Mouse (Mus musculus): ENCODE measurements around the gene Bri3. TPM values are rescaled to one million over a fixed set of nuclear protein-coding genes. Genes with fewer than 3 reads are reported as not detected.

Bri3 gene
- total and polyA plus RNA-seq, 2 experiments from 2014 or later = 17.6 to 138 TPM

GRCm38 (mm10) chr5:144287267-144287820 lies 43.1 kb downstream of the Bri3 start:
- no peak for ATAC-seq
- WGBS = 89% methylated on average over 3 of the region's 3 CpGs
- no peak for DNase-seq
- no peak overlapping the region for H3K27ac ChIP-seq (ENCODE audit: low read depth, low read length)
- no peak overlapping the region for H3K4me2 ChIP-seq (ENCODE audit: low read depth)
- H3K4me1 ChIP-seq (ENCODE audit: insufficient read depth) = no peaks in the 10 kb centered on the region
- H3K9me3 ChIP-seq (ENCODE audit: low read length) = no peaks in the 10 kb centered on the region
- no peak overlapping the region for H3K9ac ChIP-seq
- H3K27me3 ChIP-seq (ENCODE audit: insufficient read depth, low read length) = no peaks in the 10 kb centered on the region
- no peaks in the 10 kb centered on the region for H3K36me3 ChIP-seq (ENCODE audit: insufficient read depth)
- H3K4me3 ChIP-seq (ENCODE audit: low read depth, low read length) = no peak overlapping the region
- no peak for TF ChIP-seq CTCF (IDR thresholded peaks at IDR 0.05; ENCODE audit: low read depth)

GRCm38 (mm10) chr5:144288391-144288790 lies 44.2 kb downstream of the Bri3 start:
- Histone ChIP-seq H3K4me2 (ENCODE audit: low read depth) (no peak overlapping the region), H3K36me3 (ENCODE audit: insufficient read depth) (no peaks in the 10 kb centered on the region), H3K27me3 (ENCODE audit: insufficient read depth, low read length) (no peaks in the 10 kb centered on the region), H3K4me3 (ENCODE audit: low read depth, low read length) (no peak overlapping the region), H3K9me3 (ENCODE audit: low read length) (no peaks in the 10 kb centered on the region), H3K27ac (ENCODE audit: low read depth, low read length) (no peak overlapping the region), H3K9ac (no peak overlapping the region), H3K4me1 (ENCODE audit: insufficient read depth) (no peaks in the 10 kb centered on the region)
- no peak for ATAC-seq
- DNase-seq = no peak
- WGBS = 86% methylated on average over 9 of the region's 9 CpGs
- no peak for TF ChIP-seq CTCF (IDR thresholded peaks at IDR 0.05; ENCODE audit: low read depth)

GRCm38 (mm10) chr5:144289769-144290440 lies 45.7 kb downstream of the Bri3 start:
- TF ChIP-seq CTCF (IDR thresholded peaks at IDR 0.05; ENCODE audit: low read depth) = no peak
- no peak overlapping the region for H3K9ac ChIP-seq
- peak overlapping the region; percentile 62 for H3K27ac ChIP-seq (ENCODE audit: low read depth, low read length)
- WGBS = 79% methylated on average over 4 of the region's 4 CpGs
- peak; percentile 64 for DNase-seq
- no peaks in the 10 kb centered on the region for H3K9me3 ChIP-seq (ENCODE audit: low read length)
- ATAC-seq = peak; percentile 84
- H3K4me3 ChIP-seq (ENCODE audit: low read depth, low read length) = no peak overlapping the region
- no peaks in the 10 kb centered on the region for H3K4me1 ChIP-seq (ENCODE audit: insufficient read depth)
- no peaks in the 10 kb centered on the region for H3K27me3 ChIP-seq (ENCODE audit: insufficient read depth, low read length)
- no peak overlapping the region for H3K4me2 ChIP-seq (ENCODE audit: low read depth)
- H3K36me3 ChIP-seq (ENCODE audit: insufficient read depth) = no peaks in the 10 kb centered on the region

- ATAC-seq (no peak), DNase-seq (no peak)
- H3K27me3 ChIP-seq (ENCODE audit: insufficient read depth, low read length) = no peaks in the 10 kb centered on the region
- H3K9ac ChIP-seq = no peak overlapping the region
- H3K36me3 ChIP-seq (ENCODE audit: insufficient read depth) = no peaks in the 10 kb centered on the region
- WGBS = 90% methylated on average over 7 of the region's 7 CpGs
- no peak overlapping the region for H3K4me3 ChIP-seq (ENCODE audit: low read depth, low read length)
- H3K4me2 ChIP-seq (ENCODE audit: low read depth) = no peak overlapping the region
- no peak for TF ChIP-seq CTCF (IDR thresholded peaks at IDR 0.05; ENCODE audit: low read depth)
- no peaks in the 10 kb centered on the region for H3K4me1 ChIP-seq (ENCODE audit: insufficient read depth)
- no peaks in the 10 kb centered on the region for H3K9me3 ChIP-seq (ENCODE audit: low read length)
- no peak overlapping the region for H3K27ac ChIP-seq (ENCODE audit: low read depth, low read length)
Measured at GRCm38 (mm10) chr5:144294908-144295307, 50.7 kb downstream of the Bri3 start.

GRCm38 (mm10) chr5:144295357-144295756 lies 51.1 kb downstream of the Bri3 start:
- Histone ChIP-seq H3K27me3 (ENCODE audit: insufficient read depth, low read length) (no peaks in the 10 kb centered on the region), H3K27ac (ENCODE audit: low read depth, low read length) (no peak overlapping the region), H3K4me1 (ENCODE audit: insufficient read depth) (no peaks in the 10 kb centered on the region), H3K4me3 (ENCODE audit: low read depth, low read length) (no peak overlapping the region), H3K36me3 (ENCODE audit: insufficient read depth) (no peaks in the 10 kb centered on the region), H3K4me2 (ENCODE audit: low read depth) (no peak overlapping the region), H3K9me3 (ENCODE audit: low read length) (no peaks in the 10 kb centered on the region), H3K9ac (no peak overlapping the region)
- 91% methylated on average over 1 of the region's 1 CpGs for WGBS
- ATAC-seq (no peak), DNase-seq (no peak)
- no peak for TF ChIP-seq CTCF (IDR thresholded peaks at IDR 0.05; ENCODE audit: low read depth)

- ATAC-seq (no peak), DNase-seq (no peak)
- Histone ChIP-seq H3K36me3 (ENCODE audit: insufficient read depth) (no peaks in the 10 kb centered on the region), H3K27ac (ENCODE audit: low read depth, low read length) (no peak overlapping the region), H3K9me3 (ENCODE audit: low read length) (no peaks in the 10 kb centered on the region), H3K27me3 (ENCODE audit: insufficient read depth, low read length) (no peaks in the 10 kb centered on the region), H3K4me3 (ENCODE audit: low read depth, low read length) (no peak overlapping the region), H3K9ac (no peak overlapping the region), H3K4me1 (ENCODE audit: insufficient read depth) (no peaks in the 10 kb centered on the region), H3K4me2 (ENCODE audit: low read depth) (no peak overlapping the region)
- WGBS = 84% methylated on average over 7 of the region's 7 CpGs
- no peak for TF ChIP-seq CTCF (IDR thresholded peaks at IDR 0.05; ENCODE audit: low read depth)
Measured at GRCm38 (mm10) chr5:144296090-144296604, 51.9 kb downstream of the Bri3 start.

GRCm38 (mm10) chr5:144303071-144303470 lies 58.8 kb downstream of the Bri3 start:
- TF ChIP-seq CTCF (IDR thresholded peaks at IDR 0.05; ENCODE audit: low read depth) = no peak
- DNase-seq (no peak), ATAC-seq (no peak)
- Histone ChIP-seq H3K4me3 (ENCODE audit: low read depth, low read length) (no peak overlapping the region), H3K27me3 (ENCODE audit: insufficient read depth, low read length) (no peaks in the 10 kb centered on the region), H3K4me2 (ENCODE audit: low read depth) (no peak overlapping the region), H3K9me3 (ENCODE audit: low read length) (no peaks in the 10 kb centered on the region), H3K36me3 (ENCODE audit: insufficient read depth) (no peaks in the 10 kb centered on the region), H3K27ac (ENCODE audit: low read depth, low read length) (no peak overlapping the region), H3K4me1 (ENCODE audit: insufficient read depth) (no peaks in the 10 kb centered on the region), H3K9ac (no peak overlapping the region)
- 93% methylated on average over 2 of the region's 2 CpGs for WGBS
